Mouse (Mus musculus) midbrain, embryonic 14.5 days (tissue): Measurements from ENCODE around the gene Cenpk. TPM values are rescaled to one million over a fixed set of nuclear protein-coding genes. Genes with fewer than 3 reads are reported as not detected.

ENCODE experiments used
- ATAC-seq: fragments of 200-750 bp; cut with Nextera tagmentation; 2 replicates; pipeline ENCODE4 v1.8.0; 2017; ENCODE audit warnings: moderate number of reproducible peaks, moderate library complexity; ENCODE audit not compliant: low FRiP score, low TSS enrichment
- DNase-seq: peaks from one replicate; pipeline ENCODE4 v3.0.0-alpha.2; 2015
- H3K27ac ChIP-seq: fragments of 300-500 bp; sonication (generic); replicated peaks from 2 replicates; pipeline ENCODE4 v1.5.1; 2014; ENCODE audit warnings: mild to moderate bottlenecking, low read depth, low read length, moderate library complexity
- H3K27me3 ChIP-seq: fragments of 300-500 bp; sonication (generic); 2 replicates; pipeline ENCODE4 v1.6.1; 2014; ENCODE audit warnings: low read length, control low read depth, mixed read lengths; ENCODE audit not compliant: control insufficient read depth, insufficient read depth
- H3K36me3 ChIP-seq: fragments of 300-500 bp; sonication (generic); 2 replicates; pipeline ENCODE4 v1.6.1; 2014; ENCODE audit warnings: low read length, control low read depth; ENCODE audit not compliant: control insufficient read depth, insufficient read depth
- H3K4me1 ChIP-seq: fragments of 300-500 bp; sonication (generic); 2 replicates; pipeline ENCODE4 v1.6.1; 2014; ENCODE audit warnings: mild to moderate bottlenecking, antibody characterized with exemption, low read length, control low read depth; ENCODE audit not compliant: control insufficient read depth, insufficient read depth
- H3K4me2 ChIP-seq: fragments of 300-500 bp; sonication (generic); 2 replicates; pipeline ENCODE4 v1.6.1; 2014; ENCODE audit warnings: mild to moderate bottlenecking, low read length, moderate library complexity
- H3K4me3 ChIP-seq: fragments of 300-500 bp; sonication (generic); replicated peaks from 2 replicates; pipeline ENCODE4 v1.5.1; 2014; ENCODE audit warnings: low read depth, low read length
- H3K9ac ChIP-seq: fragments of 300-500 bp; sonication (generic); replicated peaks from 2 replicates; pipeline ENCODE4 v1.6.1; 2014; ENCODE audit warnings: mild to moderate bottlenecking, low read length, moderate library complexity
- H3K9me3 ChIP-seq: fragments of 300-500 bp; sonication (generic); 2 replicates; pipeline ENCODE4 v1.6.1; 2016; ENCODE audit warnings: low read length, control low read depth, mixed read lengths; ENCODE audit not compliant: control insufficient read depth
- WGBS: fragments of 180-500 bp; shearing (Covaris S2); extraction: QIAGEN DNeasy Blood & Tissue Kit; methylation state at CpG from one replicate; pipeline ENCODE4 v1.1.7; 2014; 5-methylcytosine and 5-hydroxymethylcytosine counted together
- polyA plus RNA-seq: library from polyadenylated mRNA; unstranded; fragments of >200 nt; fragmentation: Nextera tagmentation; extraction: Ambion mirVana; gene quantifications from 2 replicates; pipeline ENCODE4 v1.2.1, GENCODE M21; 2014

Cenpk gene
- polyA plus RNA-seq, 1 experiment from 2014 or later, result 12.9 TPM

GRCm38 (mm10) chr13:104258997-104259396 lies 30.6 kb downstream of the Cenpk start:
- no peak for ATAC-seq
- H3K27ac ChIP-seq, result no peak overlapping the region
- no peaks in the 10 kb centered on the region for H3K9me3 ChIP-seq
- no peaks in the 10 kb centered on the region for H3K4me1 ChIP-seq
- H3K4me3 ChIP-seq, result no peak overlapping the region
- no peaks in the 10 kb centered on the region for H3K27me3 ChIP-seq
- no peak overlapping the region for H3K4me2 ChIP-seq
- whole genome bisulfite sequencing, result 93% methylated on average over 3 of the region's 3 CpGs
- no peak overlapping the region for H3K9ac ChIP-seq
- no peaks in the 10 kb centered on the region for H3K36me3 ChIP-seq
- no peak for DNase-seq

- DNase-seq (peak; percentile 78), ATAC-seq (no peak)
- Histone ChIP-seq H3K36me3 (no peaks in the 10 kb centered on the region), H3K4me3 (no peak overlapping the region), H3K27ac (no peak overlapping the region), H3K4me1 (peaks cover 10% of the 10 kb centered on the region), H3K9ac (no peak overlapping the region), H3K9me3 (no peaks in the 10 kb centered on the region), H3K27me3 (no peaks in the 10 kb centered on the region), H3K4me2 (no peak overlapping the region)
- WGBS, result 1% methylated on average over 2 of the region's 2 CpGs
Measured at GRCm38 (mm10) chr13:104285031-104285431, 56.6 kb downstream of the Cenpk start.

- WGBS, result under 1% methylated on average over 10 of the region's 10 CpGs
- H3K36me3 ChIP-seq, result no peaks in the 10 kb centered on the region
- H3K9me3 ChIP-seq, result no peaks in the 10 kb centered on the region
- H3K27me3 ChIP-seq, result no peaks in the 10 kb centered on the region
- peaks cover 10% of the 10 kb centered on the region for H3K4me1 ChIP-seq
- ATAC-seq (no peak), DNase-seq (peak; percentile 52)
- peak overlapping the region; percentile 50; the same call in 1 of the 2 replicates for H3K27ac ChIP-seq
- H3K9ac ChIP-seq, result peak overlapping the region; percentile 36; the same call in 1 of the 2 replicates
- H3K4me2 ChIP-seq, result peak overlapping the region; percentile 62
- H3K4me3 ChIP-seq, result peak overlapping the region; percentile 38
Measured at GRCm38 (mm10) chr13:104285737-104286311, 57.4 kb downstream of the Cenpk start.

GRCm38 (mm10) chr13:104286336-104286735 lies 57.9 kb downstream of the Cenpk start:
- DNase-seq, result peak; percentile 25
- H3K27me3 ChIP-seq, result no peaks in the 10 kb centered on the region

GRCm38 (mm10) chr13:104286897-104287309 lies 58.5 kb downstream of the Cenpk start:
- DNase-seq, result peak; percentile 94
- H3K36me3 ChIP-seq, result no peaks in the 10 kb centered on the region
- peak overlapping the region; percentile 62 for H3K4me2 ChIP-seq
- H3K9ac ChIP-seq, result peak overlapping the region; percentile 24; the same call in 1 of the 2 replicates
- H3K27me3 ChIP-seq, result no peaks in the 10 kb centered on the region
- H3K27ac ChIP-seq, result 0 out of 2 replicates have a peak overlapping the region, but pooled peaks have one; percentile 20
- 0% methylated on average over 10 of the region's 10 CpGs for WGBS
- H3K4me3 ChIP-seq, result peak overlapping the region; percentile 38
- H3K9me3 ChIP-seq, result no peaks in the 10 kb centered on the region
- peak; percentile 93 for ATAC-seq
- H3K4me1 ChIP-seq, result peaks cover 10% of the 10 kb centered on the region

More at GRCm38 (mm10) chr13:104286336-104286735, 57.9 kb downstream of the Cenpk start:
- WGBS, result 3% methylated on average over 4 of the region's 4 CpGs
- no peak for ATAC-seq
- Histone ChIP-seq H3K9me3 (no peaks in the 10 kb centered on the region), H3K4me3 (peak overlapping the region; percentile 38), H3K27ac (peak overlapping the region; percentile 50; the same call in 1 of the 2 replicates), H3K9ac (peak overlapping the region; percentile 24; the same call in 1 of the 2 replicates), H3K4me2 (peak overlapping the region; percentile 62), H3K36me3 (no peaks in the 10 kb centered on the region), H3K4me1 (peaks cover 10% of the 10 kb centered on the region)

- no peaks in the 10 kb centered on the region for H3K27me3 ChIP-seq
- DNase-seq (peak; percentile 65), ATAC-seq (no peak)
- WGBS, result under 1% methylated on average over 23 of the region's 23 CpGs
- H3K9ac ChIP-seq, result peak within 1 kb of the TSS; percentile 24; the same call in 1 of the 2 replicates
- H3K36me3 ChIP-seq, result no peaks in the 10 kb centered on the region
- peak within 1 kb of the TSS; percentile 37 for H3K27ac ChIP-seq
- peak within 1 kb of the TSS; percentile 38 for H3K4me3 ChIP-seq
- peaks cover 10% of the 10 kb centered on the region for H3K4me1 ChIP-seq
- no peaks in the 10 kb centered on the region for H3K9me3 ChIP-seq
- peak within 1 kb of the TSS; percentile 62 for H3K4me2 ChIP-seq
Measured at GRCm38 (mm10) chr13:104287366-104288225, 59.2 kb downstream of the Cenpk start, which contains the start of gene Adamts6. Gene Adamts6 (plus strand): TSS chr13:104287835.

- WGBS, result under 1% methylated on average over 7 of the region's 7 CpGs
- Histone ChIP-seq H3K36me3 (no peaks in the 10 kb centered on the region), H3K4me1 (peaks cover 10% of the 10 kb centered on the region)
Measured at GRCm38 (mm10) chr13:104288226-104288859, 59.9 kb downstream of the Cenpk start.

GRCm38 (mm10) chr13:104289176-104289575 lies 60.8 kb downstream of the Cenpk start:
- no peak overlapping the region for H3K9ac ChIP-seq
- H3K4me1 ChIP-seq, result peaks cover 10% of the 10 kb centered on the region
- no peak for ATAC-seq
- H3K4me3 ChIP-seq, result no peak overlapping the region
- H3K4me2 ChIP-seq, result peak overlapping the region; percentile 62
- no peak overlapping the region for H3K27ac ChIP-seq
- no peaks in the 10 kb centered on the region for H3K9me3 ChIP-seq
- H3K36me3 ChIP-seq, result no peaks in the 10 kb centered on the region
- DNase-seq, result no peak
- H3K27me3 ChIP-seq, result no peaks in the 10 kb centered on the region

More at GRCm38 (mm10) chr13:104288226-104288859, 59.9 kb downstream of the Cenpk start:
- DNase-seq, result peak; percentile 82
- Histone ChIP-seq H3K9me3 (no peaks in the 10 kb centered on the region), H3K27me3 (no peaks in the 10 kb centered on the region), H3K27ac (peak overlapping the region; percentile 37), H3K4me2 (peak overlapping the region; percentile 62), H3K9ac (peak overlapping the region; percentile 1; the same call in 1 of the 2 replicates), H3K4me3 (peak overlapping the region; percentile 38)
- peak; percentile 53 for ATAC-seq
